Mouse (Mus musculus): ENCODE measurements at regions not wholly inside any gene's neighbourhood (a gene's known extent, or its start where the extent isn't known, plus 50 kb on each side); places are given as distances from the start of the nearest gene placed in this dataset.

DNA sequence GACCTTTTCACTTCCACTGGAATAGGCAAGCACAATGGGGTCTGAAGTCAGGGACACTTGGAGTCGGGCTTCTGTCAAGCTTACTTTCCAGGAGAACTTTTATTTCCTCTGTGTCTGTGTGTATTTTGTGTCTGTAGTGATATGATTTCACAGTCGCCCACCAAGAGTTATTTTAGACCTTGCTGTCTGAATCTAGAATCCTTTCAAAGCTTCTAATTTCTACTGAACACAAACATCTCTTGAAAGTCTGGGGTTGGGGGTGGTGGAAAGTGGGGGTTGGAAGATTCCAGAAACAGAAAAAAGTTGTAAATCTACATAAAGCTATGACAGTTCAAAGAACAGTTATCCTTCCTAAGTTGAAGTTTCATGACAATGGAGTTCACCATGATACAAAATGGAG, 164.0 kb upstream of the Foxa2 start:
- Histone ChIP-seq H3K4me2 (no peak overlapping the region), H3K9me3 (no peaks in the 10 kb centered on the region)

DNA sequence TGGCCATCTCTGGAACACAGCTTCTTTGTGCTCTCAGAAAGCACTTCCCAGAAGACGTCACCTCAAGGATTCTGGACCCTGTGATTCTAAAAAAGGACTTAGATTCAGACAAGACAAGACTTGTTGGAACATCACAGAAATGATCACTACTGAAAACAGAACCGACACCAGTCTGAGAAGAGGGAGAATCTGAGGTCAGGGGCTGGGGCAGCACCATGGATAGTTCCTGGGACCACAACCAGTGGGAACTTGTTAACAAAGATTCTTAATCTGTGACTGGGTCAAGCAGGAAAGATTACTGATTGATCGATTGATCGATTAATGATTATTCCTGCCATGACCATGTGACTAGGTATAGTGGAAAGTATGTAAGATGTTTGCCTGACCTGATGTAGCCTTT, 170.4 kb upstream of the Foxa2 start:
- Histone ChIP-seq H3K4me2 (no peak overlapping the region), H3K4me1 (replicated peaks) (no peaks in the 10 kb centered on the region), H3K9me3 (no peaks in the 10 kb centered on the region), H3K9ac (replicated peaks) (no peak overlapping the region), H3K36me3 (no peaks in the 10 kb centered on the region), H3K4me3 (replicated peaks) (no peak overlapping the region), H3K27me3 (no peaks in the 10 kb centered on the region), H3K27ac (no peak overlapping the region)
- ATAC-seq (ENCODE audit: insufficient number of reproducible peaks, insufficient read depth, low FRiP score, low TSS enrichment, low read depth), result no peak
- 77% methylated on average over 4 of the region's 4 CpGs for WGBS

More for the DNA sequence above, 164.0 kb upstream of the Foxa2 start:
- 81% methylated on average over 2 of the region's 2 CpGs for WGBS
- Histone ChIP-seq H3K4me1 (replicated peaks) (0 out of 2 replicates have a peak, but pooled peaks cover 5% of the 10 kb centered on the region), H3K27ac (no peak overlapping the region), H3K9ac (replicated peaks) (no peak overlapping the region), H3K27me3 (no peaks in the 10 kb centered on the region), H3K36me3 (no peaks in the 10 kb centered on the region), H3K4me3 (replicated peaks) (no peak overlapping the region)
- ATAC-seq (ENCODE audit: insufficient number of reproducible peaks, insufficient read depth, low FRiP score, low TSS enrichment, low read depth), result no peak

DNA sequence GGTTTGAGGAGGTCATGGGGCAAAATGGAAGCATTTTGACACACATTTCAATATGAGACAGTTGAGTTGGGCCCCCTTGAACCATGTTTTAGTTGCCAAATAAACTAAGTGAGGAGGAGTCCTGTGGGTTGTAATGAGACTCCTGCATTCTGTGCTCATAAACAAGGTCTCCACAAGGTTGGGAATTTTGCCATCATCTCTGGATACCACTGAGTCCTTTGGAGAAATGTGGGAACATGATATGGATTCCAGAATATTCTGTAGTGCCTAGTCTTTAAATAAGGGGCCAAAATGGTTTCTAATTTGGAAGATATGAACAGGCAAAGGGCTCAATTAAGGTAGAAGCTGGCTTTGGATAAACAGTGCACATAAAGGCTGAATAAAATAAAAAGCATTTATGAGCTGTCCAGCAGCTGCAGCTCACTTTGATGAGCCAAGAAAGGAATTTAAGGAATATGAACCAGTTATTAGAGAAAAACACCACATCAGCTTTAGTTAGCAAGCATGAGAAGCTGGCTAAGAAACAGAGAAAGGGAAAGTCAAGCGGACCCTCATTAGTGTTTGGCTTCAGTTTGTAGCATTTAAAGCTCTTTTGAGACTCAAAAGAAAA, 161.3 kb upstream of the Sstr4 start:
- H3K4me3 ChIP-seq (replicated peaks), result no peak overlapping the region
- ATAC-seq (ENCODE audit: insufficient number of reproducible peaks, insufficient read depth, low FRiP score, low TSS enrichment, low read depth), result no peak
- 79% methylated on average over 1 of the region's 1 CpGs for WGBS
- H3K9me3 ChIP-seq, result no peaks in the 10 kb centered on the region
- no peak overlapping the region for H3K9ac ChIP-seq (replicated peaks)
- H3K4me2 ChIP-seq, result no peak overlapping the region
- H3K4me1 ChIP-seq (replicated peaks), result peaks cover 4% of the 10 kb centered on the region; the same call in 1 of the 2 replicates
- no peaks in the 10 kb centered on the region for H3K27me3 ChIP-seq
- H3K27ac ChIP-seq, result no peak overlapping the region
- no peaks in the 10 kb centered on the region for H3K36me3 ChIP-seq

DNA sequence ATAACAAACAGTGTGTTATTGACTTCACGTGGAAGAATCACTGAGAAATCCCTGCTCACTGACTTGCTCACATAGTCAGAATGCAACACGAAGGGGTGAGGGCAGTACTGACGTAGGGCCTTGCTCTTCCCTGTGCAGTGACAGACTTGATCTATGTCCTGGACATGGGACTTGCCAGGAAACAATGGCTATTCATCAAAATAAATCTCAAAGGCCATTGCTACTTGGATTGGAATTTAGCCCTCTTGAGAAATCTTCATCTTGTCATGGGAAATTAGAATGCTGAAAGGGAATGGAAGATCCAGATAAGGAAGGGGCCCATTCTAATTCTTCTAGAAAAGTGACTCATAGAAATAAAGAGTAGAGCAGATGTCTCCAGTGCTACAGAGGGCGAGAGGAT, 158.0 kb upstream of the Sstr4 start:
- H3K36me3 ChIP-seq, result no peaks in the 10 kb centered on the region
- 79% methylated on average over 4 of the region's 4 CpGs for WGBS
- H3K4me2 ChIP-seq, result no peak overlapping the region
- peaks cover 4% of the 10 kb centered on the region; the same call in 1 of the 2 replicates for H3K4me1 ChIP-seq (replicated peaks)
- no peak overlapping the region for H3K9ac ChIP-seq (replicated peaks)
- H3K9me3 ChIP-seq, result no peaks in the 10 kb centered on the region
- ATAC-seq (ENCODE audit: insufficient number of reproducible peaks, insufficient read depth, low FRiP score, low TSS enrichment, low read depth), result no peak
- H3K4me3 ChIP-seq (replicated peaks), result no peak overlapping the region
- no peak overlapping the region for H3K27ac ChIP-seq
- no peaks in the 10 kb centered on the region for H3K27me3 ChIP-seq

DNA sequence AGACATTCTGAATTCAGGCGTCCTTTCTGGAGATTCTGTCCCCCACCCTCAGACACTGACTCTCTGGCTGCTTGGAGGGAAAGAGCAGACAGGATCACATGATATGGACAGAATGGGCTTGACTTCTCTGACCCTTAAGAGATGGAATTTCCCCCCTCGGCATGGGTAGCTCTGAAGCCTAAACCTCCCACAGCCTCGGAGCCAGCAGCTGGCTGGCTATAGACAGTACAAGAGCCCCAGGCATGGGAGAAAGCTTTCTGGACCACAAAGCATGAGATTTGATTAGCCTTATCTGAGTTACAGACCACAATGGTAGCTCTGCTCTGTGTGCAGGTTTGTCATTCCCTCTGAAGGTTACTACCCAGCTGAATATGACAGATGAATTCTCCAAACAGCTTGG, 156.1 kb upstream of the Sstr4 start:
- Histone ChIP-seq H3K36me3 (no peaks in the 10 kb centered on the region), H3K4me3 (replicated peaks) (no peak overlapping the region), H3K9ac (replicated peaks) (no peak overlapping the region), H3K4me1 (replicated peaks) (peaks cover under 1% of the 10 kb centered on the region; the same call in 1 of the 2 replicates), H3K4me2 (no peak overlapping the region), H3K9me3 (no peaks in the 10 kb centered on the region), H3K27me3 (no peaks in the 10 kb centered on the region), H3K27ac (no peak overlapping the region)
- no peak for ATAC-seq (ENCODE audit: insufficient number of reproducible peaks, insufficient read depth, low FRiP score, low TSS enrichment, low read depth)
- 53% methylated on average over 3 of the region's 3 CpGs for WGBS

DNA sequence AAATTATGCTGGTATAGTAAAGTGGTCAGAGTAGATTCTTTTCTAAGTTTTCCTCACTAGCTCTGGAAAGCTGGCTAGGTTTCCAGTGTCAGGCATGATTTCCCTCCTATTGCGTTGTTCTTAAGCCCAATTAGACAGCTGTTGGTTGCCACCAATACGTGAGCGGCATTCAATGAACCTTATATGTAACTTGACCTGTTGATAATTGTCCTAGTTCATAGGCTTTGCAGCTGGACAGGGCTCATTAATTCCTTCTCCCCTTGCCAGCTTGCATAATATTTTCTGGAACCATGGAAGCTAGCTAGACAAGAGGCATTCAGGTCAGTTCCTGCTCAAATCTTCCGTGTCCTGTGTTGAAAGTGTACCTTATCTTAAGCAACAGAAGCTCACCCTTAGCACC, 152.9 kb upstream of the Sstr4 start:
- no peaks in the 10 kb centered on the region for H3K36me3 ChIP-seq
- no peaks in the 10 kb centered on the region for H3K27me3 ChIP-seq
- H3K4me2 ChIP-seq, result no peak overlapping the region
- no peak overlapping the region for H3K27ac ChIP-seq
- H3K9ac ChIP-seq (replicated peaks), result no peak overlapping the region
- no peaks in the 10 kb centered on the region for H3K9me3 ChIP-seq
- WGBS, result 60% methylated on average over 4 of the region's 4 CpGs
- H3K4me3 ChIP-seq (replicated peaks), result no peak overlapping the region
- no peak for ATAC-seq (ENCODE audit: insufficient number of reproducible peaks, insufficient read depth, low FRiP score, low TSS enrichment, low read depth)
- H3K4me1 ChIP-seq (replicated peaks), result no peaks in the 10 kb centered on the region

DNA sequence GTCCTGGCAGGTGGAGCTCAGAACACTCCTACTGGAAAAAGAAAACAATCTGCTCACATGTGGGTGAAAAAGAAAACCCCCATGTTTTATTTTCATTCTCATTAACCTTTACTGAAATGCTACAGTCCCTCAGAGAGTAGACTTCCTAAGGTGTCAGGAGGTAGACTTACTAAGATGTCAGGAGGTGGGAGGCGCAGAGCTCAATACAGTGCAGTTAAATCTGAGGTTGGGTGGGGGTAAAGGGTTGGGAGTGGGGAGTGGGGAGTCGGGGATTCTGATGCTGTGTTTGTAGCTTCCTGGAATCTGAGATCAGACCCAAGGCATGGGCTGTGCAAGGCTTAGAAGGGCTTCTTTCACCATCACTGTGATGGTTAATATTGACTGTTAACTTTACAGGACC, 149.6 kb upstream of the Sstr4 start:
- no peak overlapping the region for H3K9ac ChIP-seq (replicated peaks)
- H3K36me3 ChIP-seq, result no peaks in the 10 kb centered on the region
- no peaks in the 10 kb centered on the region for H3K4me1 ChIP-seq (replicated peaks)
- ATAC-seq (ENCODE audit: insufficient number of reproducible peaks, insufficient read depth, low FRiP score, low TSS enrichment, low read depth), result no peak
- no peak overlapping the region for H3K4me2 ChIP-seq
- H3K4me3 ChIP-seq (replicated peaks), result no peak overlapping the region
- H3K9me3 ChIP-seq, result no peaks in the 10 kb centered on the region
- WGBS, result 85% methylated on average over 2 of the region's 2 CpGs
- H3K27ac ChIP-seq, result no peak overlapping the region
- no peaks in the 10 kb centered on the region for H3K27me3 ChIP-seq

DNA sequence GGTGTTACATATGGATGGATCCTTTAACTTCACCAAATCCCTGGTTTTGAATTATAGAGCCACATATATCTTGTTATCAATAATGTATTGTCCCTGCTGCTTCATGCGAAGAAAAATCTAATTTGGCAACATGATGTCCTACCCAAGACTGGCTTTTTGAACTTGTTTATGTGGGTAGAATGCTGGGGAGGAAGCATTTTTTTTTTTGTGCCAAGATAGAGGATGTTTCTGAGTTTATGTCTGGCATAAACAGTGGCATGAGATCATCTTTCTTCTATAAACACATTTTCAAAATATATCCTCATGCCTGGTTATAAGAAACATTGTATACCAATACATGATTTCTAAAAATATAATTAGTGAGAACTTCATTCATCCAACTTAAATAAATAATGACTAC, 144.2 kb upstream of the Sstr4 start:
- no peaks in the 10 kb centered on the region for H3K36me3 ChIP-seq
- WGBS, result 84% methylated on average over 1 of the region's 1 CpGs
- no peak overlapping the region for H3K4me2 ChIP-seq
- no peaks in the 10 kb centered on the region for H3K9me3 ChIP-seq
- no peak overlapping the region for H3K9ac ChIP-seq (replicated peaks)
- no peaks in the 10 kb centered on the region for H3K4me1 ChIP-seq (replicated peaks)
- no peaks in the 10 kb centered on the region for H3K27me3 ChIP-seq
- no peak for ATAC-seq (ENCODE audit: insufficient number of reproducible peaks, insufficient read depth, low FRiP score, low TSS enrichment, low read depth)
- no peak overlapping the region for H3K27ac ChIP-seq
- no peak overlapping the region for H3K4me3 ChIP-seq (replicated peaks)

DNA sequence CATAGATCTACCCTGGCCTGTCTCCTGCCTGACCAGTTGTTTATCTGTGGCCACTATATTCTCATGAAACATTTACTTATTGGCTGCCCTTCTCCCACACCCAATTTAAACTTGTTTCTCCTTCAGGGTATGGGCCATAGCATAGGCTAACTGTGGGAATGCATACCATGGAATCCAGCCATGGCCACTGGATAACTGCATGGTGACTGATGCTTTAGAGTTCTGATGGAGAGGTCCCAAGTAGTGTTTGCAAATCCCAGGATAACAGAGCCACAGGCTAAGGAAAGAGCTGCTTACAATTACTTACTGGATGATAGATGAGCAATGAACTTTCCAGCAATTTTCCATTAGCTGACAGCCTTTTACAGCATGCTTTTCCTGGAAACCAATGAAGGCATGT, 139.5 kb upstream of the Sstr4 start:
- no peak overlapping the region for H3K27ac ChIP-seq
- H3K4me2 ChIP-seq, result no peak overlapping the region
- no peaks in the 10 kb centered on the region for H3K36me3 ChIP-seq
- H3K9ac ChIP-seq (replicated peaks), result no peak overlapping the region
- ATAC-seq (ENCODE audit: insufficient number of reproducible peaks, insufficient read depth, low FRiP score, low TSS enrichment, low read depth), result no peak
- H3K4me1 ChIP-seq (replicated peaks), result no peaks in the 10 kb centered on the region
- no peak overlapping the region for H3K4me3 ChIP-seq (replicated peaks)
- H3K27me3 ChIP-seq, result no peaks in the 10 kb centered on the region
- no peaks in the 10 kb centered on the region for H3K9me3 ChIP-seq

DNA sequence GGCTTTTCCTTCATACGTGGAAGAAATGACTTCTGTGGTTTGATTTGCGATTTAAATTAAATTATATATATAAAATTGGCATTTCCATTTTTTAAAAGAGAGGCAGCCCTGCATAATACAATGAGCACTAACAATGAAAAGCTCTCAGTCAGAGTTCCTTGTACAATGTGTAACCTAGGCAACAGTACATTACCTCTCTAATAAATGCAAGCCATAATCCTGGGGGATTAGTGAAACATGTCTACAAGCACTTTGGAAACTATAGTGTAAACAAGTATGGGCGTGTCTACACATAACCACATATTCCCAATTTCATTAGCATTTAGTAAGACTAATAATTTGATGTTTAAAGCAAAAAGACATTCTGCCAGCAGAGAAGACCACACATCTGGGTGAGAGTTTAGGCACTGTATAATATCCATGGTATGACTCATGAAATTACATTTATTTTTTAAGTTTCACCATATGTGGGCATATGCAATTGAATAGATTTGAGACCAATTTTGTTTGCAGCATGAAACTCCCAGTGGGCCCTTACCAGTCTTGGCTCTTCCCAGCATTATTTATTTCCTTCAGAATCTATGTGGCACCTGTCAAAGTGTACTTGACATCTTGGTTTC, 130.9 kb upstream of the Sstr4 start:
- H3K4me1 ChIP-seq (replicated peaks), result no peaks in the 10 kb centered on the region
- H3K36me3 ChIP-seq, result no peaks in the 10 kb centered on the region
- no peak overlapping the region for H3K4me2 ChIP-seq
- H3K9ac ChIP-seq (replicated peaks), result no peak overlapping the region
- no peak overlapping the region for H3K4me3 ChIP-seq (replicated peaks)
- ATAC-seq (ENCODE audit: insufficient number of reproducible peaks, insufficient read depth, low FRiP score, low TSS enrichment, low read depth), result no peak
- no peak overlapping the region for H3K27ac ChIP-seq
- 83% methylated on average over 3 of the region's 3 CpGs for WGBS
- H3K27me3 ChIP-seq, result no peaks in the 10 kb centered on the region
- no peaks in the 10 kb centered on the region for H3K9me3 ChIP-seq

DNA sequence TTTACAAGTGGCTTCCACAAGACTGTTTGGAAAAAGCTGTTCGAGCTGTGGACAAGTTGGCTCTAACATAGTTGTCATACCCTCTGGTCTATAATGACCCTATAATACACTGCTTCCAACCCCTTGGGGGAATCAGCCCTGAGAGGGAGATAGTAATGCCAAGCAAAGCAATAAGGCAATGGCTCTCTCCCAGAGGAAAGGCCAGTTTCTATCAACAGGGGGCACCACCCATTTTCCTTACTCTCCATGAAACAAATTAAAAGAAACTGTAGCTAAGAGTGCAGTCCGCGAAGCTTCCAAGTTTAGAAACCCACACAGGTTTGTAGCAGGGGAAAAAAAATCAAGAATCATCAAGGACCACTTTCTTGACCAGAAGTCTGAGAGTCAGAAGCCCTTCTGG, 115.9 kb upstream of the Sstr4 start:
- no peak for ATAC-seq (ENCODE audit: insufficient number of reproducible peaks, insufficient read depth, low FRiP score, low TSS enrichment, low read depth)
- 90% methylated on average over 3 of the region's 3 CpGs for WGBS
- Histone ChIP-seq H3K27me3 (no peaks in the 10 kb centered on the region), H3K9ac (replicated peaks) (no peak overlapping the region), H3K4me3 (replicated peaks) (no peak overlapping the region), H3K4me1 (replicated peaks) (no peaks in the 10 kb centered on the region), H3K4me2 (no peak overlapping the region), H3K27ac (no peak overlapping the region), H3K9me3 (no peaks in the 10 kb centered on the region), H3K36me3 (no peaks in the 10 kb centered on the region)

DNA sequence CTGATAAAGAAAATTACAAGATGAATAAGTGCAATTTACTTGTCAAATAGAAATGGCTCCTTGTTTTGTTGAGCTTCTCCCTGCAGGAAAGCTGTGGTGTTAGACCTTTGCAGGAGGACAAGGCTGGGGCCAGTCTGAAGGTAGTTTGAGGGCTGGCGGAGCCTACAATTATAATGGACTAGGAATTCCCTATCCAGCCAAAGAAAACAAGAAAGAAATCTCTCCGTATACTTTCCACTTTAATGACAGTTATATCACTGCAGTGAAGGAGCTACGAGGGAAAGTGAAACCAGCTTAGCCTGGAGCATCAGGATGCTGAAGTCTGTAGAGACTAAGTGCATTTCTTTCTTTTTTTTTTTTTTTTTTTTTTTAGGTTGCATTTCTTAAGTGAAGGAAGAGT, 104.8 kb upstream of the Sstr4 start:
- no peak overlapping the region for H3K4me2 ChIP-seq
- H3K27me3 ChIP-seq, result no peaks in the 10 kb centered on the region
- no peaks in the 10 kb centered on the region for H3K36me3 ChIP-seq
- no peaks in the 10 kb centered on the region for H3K9me3 ChIP-seq
- no peaks in the 10 kb centered on the region for H3K4me1 ChIP-seq (replicated peaks)
- H3K9ac ChIP-seq (replicated peaks), result no peak overlapping the region
- WGBS, result 68% methylated on average over 3 of the region's 3 CpGs
- H3K4me3 ChIP-seq (replicated peaks), result no peak overlapping the region
- no peak overlapping the region for H3K27ac ChIP-seq
- no peak for ATAC-seq (ENCODE audit: insufficient number of reproducible peaks, insufficient read depth, low FRiP score, low TSS enrichment, low read depth)
